Mouse (Mus musculus): Measurements from ENCODE around the gene Cdon. TPM values are rescaled to one million over a fixed set of nuclear protein-coding genes. Genes with fewer than 3 reads are reported as not detected.

Gene Cdon
- total RNA-seq, 2 experiments from 2014 or later = 11.2 to 11.9 TPM

- no peak for DNase-seq (ENCODE audit: low spot score in 2 of 2)
These were observed 13.4 kb downstream of the Cdon start for GRCm38 (mm10) chr9:35434340-35434739.

DNA sequence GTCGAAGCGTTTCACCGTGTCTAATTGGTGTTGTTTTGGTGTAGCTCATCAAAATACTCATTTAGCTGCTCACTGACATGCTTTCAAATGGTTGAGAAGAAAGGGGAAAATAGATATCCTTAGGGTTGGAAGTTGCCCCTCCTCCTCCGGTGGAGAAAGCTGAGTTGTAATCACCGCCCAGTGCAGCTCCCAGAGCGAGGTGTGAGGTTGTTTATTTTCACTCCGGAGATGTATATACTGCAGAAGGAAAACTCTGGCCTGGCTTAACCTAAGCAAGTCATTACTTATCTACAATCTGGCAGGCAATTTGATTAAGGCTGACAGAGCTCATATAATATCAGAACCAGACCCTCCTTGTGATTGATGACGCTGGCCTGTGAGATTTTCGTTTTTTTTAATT is 14.6 kb downstream of the Cdon start:
- no peak for DNase-seq (ENCODE audit: low spot score in 2 of 2)

DNA sequence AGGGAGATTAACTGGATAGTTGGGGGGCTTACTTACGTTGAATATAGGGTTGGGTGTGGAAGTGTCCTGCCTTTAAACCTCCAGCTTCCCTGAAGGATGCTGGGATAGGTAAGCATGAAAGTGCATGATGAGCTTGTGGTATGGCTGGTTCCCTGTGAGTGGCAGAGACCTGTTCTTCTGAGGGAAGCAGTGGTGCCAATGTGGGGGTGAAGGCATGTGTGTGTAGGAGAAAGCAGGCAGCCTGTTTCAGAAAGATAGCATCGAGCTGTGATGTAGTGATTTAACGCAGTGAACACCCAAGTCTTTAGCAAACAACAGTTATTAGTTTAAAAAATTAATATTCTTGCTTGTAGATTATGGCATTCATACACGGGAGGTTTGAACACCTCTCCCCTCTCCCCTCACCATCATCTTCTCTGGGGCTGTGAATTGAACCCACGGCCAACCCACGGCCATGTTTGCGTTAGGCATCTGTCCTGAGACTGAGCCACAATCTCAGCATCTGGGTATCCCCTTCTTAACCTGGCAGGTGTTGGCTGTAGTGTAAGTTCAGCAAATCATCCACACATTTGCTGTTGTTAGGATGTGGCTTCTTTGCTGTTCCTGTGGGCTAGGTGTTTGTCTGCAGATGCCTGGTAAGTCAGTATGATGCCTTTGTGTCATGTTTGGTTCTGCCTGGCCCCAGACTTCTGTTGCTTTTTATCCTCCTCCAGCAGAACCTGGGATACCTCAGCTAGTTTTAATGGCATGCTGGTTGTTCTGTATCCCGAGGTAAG is 17.5 kb downstream of the Cdon start:
- peak; percentile 27 to 68 for DNase-seq (ENCODE audit: low spot score in 2 of 2)

GRCm38 (mm10) chr9:35439062-35439442 is 18.1 kb downstream of the Cdon start:
- DNase-seq (ENCODE audit: low spot score in 2 of 2) = peak; percentile 81 to 95

- no peak for DNase-seq (ENCODE audit: low spot score in 2 of 2)
These were observed 18.8 kb downstream of the Cdon start for GRCm38 (mm10) chr9:35439754-35440153.

DNA sequence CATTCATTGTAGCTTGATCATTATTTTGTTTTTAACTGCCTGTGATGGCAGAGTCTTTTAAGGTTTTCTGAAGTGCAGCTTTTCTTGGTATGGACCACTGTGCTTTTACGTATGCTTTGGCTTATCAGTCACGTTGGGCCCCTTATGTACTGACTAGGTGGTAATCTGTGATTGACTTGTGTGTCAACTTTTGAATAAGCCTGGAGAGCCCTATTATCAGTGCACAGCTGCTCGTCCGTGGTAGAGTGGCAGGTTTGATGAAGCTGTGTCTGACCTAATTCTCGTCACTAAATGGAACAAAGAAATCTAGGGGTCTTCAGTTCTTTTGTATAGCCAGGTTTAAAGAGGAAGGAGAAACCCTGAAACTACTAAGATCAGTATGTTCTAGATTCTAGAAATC is 21.5 kb downstream of the Cdon start:
- DNase-seq (ENCODE audit: low spot score in 2 of 2) = no peak

DNA sequence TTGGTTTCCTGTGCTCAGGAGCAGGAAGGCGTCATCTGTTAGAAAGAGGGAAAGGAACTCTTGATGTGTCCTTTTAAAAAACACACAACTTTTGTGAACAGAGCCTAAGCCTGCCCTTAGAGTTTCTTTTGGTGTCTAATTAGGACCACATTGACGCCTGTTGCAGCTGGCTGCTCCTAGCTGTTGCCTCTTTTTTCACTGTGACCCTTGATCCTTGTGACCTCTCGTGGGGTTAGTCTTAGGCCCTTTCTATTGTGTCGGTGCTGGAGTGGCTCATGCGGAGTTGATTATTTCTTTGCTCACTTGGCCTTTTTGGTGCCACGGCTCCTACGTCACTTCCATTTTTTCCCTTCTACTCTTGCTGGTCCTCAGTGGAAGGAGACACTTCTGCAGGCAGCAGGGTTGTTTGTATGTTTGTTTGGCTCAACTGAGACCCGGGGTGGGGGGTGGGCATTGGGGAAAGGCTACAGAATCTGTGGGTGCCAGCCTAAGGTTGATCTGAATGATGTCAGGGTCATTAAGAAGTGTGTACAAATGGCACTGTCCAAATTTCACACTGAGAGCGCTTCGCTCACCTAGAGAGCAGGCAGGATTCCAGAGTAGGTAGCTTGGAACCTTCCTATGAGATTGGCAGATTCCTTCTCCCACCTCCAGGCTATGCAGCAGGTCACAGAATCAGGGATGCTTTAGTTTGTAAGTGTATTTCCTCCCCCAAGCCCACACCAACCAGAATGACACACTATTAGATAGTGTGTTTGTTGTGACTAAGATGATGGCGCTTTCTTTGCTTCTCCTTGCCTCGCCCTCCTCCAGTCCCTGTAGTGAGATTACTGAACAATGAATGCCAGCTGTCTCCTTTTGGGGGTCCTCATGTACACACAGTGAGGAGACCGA is 22.9 kb downstream of the Cdon start:
- DNase-seq (ENCODE audit: low spot score in 2 of 2) = no peak

- DNase-seq (ENCODE audit: low spot score in 2 of 2) = no peak
These were observed 23.6 kb downstream of the Cdon start for GRCm38 (mm10) chr9:35444512-35444886.

GRCm38 (mm10) chr9:35446916-35447315 is 26.0 kb downstream of the Cdon start:
- no peak for DNase-seq (ENCODE audit: low spot score in 2 of 2)

DNA sequence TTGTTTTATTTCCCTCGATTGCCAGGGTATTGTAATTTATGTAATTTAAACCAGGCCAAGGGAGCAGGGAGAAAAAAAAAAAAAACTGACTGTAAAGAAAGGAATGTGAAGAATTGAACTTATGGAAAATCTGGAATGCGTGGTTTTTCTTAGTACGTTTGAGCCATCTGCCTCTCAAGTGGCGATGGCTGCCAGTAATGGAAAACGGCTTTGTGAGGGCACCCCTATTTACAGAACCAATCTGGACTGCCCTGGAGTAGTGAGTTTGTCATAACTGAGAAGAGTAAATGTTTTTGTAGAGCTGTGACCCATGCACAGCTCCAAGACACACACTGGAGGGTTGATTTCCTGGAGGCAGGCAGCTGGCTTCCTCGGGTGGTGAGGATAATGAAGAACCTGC is 32.4 kb downstream of the Cdon start:
- no peak for DNase-seq (ENCODE audit: low spot score in 2 of 2)

GRCm38 (mm10) chr9:35459594-35459993 is 38.7 kb downstream of the Cdon start:
- DNase-seq (ENCODE audit: low spot score in 2 of 2) = no peak

DNA sequence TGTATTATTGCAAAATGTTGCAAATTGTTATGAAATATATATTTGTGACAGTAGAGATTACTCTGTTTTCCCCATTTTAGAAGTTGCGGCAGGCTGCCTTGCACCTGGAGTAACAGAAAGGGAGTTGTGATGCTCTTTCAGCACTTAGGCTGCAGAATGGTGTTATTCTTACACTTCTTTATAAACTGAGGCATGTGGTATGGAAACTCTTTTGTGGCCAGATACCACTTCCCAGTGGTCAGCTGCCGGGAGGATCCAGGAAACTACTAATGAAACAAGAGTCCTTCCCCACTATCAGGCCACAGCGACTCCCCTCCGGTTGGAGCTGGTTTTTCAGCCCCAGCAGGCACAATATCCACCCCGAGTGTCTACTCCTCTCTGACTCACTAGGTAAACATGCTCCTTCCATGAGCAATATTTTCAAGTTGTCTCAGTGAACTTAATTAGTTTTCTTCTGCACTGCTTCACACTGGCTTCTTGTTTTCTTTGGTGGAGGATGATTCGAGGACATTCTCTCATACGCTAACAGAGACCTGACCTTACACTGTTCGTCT is 46.4 kb downstream of the Cdon start:
- DNase-seq (ENCODE audit: low spot score in 2 of 2) = no peak

DNA sequence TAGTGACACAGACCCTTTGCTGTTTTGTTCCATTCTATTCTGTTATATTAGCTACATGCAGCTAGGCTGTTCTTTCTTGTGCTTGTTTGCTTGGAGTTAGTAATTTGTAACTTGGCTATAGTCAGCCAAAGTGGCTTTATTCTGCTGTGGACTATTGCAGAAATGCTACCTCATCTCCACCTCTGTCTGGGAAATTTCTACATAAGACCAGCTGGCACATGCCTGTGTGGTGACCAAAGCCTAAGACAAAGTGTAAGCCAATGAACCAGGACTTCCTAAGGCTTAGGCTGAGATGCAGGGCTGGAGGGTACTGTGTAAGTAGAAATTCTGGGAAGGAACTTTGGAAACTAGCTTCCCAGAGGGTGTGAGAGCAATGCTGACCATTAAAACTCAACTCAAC is 48.0 kb downstream of the Cdon start:
- DNase-seq (ENCODE audit: low spot score in 2 of 2) = no peak

DNA sequence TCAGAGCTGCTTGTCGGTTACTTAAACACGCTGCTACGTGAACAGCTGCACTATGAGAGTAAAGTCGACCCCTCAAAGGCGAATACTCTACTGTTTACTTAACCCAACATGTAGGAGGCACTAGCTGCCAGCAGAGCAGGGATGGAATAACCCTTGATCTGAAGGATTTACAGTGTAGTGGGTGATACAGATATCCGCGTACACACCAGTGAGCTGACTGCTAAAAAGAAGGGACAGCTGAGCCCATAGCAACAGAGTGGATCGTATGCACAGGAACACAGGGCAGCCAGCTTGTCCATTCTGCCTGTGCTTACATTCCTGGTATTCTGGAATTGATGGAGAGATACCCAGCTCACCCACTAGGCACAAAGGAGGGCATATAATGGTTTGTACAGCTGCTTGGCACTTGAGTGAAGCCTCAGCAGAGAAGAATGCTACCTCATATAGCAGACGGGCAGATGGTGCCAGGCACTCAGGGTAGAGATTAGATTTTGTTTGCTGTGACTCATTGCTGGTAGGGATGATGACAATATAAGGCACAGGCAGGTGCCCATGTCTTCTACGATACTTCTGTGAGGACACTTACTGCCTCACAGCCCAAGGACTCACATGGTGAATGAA is 53.3 kb downstream of the Cdon start:
- DNase-seq (ENCODE audit: low spot score in 2 of 2) = no peak

DNA sequence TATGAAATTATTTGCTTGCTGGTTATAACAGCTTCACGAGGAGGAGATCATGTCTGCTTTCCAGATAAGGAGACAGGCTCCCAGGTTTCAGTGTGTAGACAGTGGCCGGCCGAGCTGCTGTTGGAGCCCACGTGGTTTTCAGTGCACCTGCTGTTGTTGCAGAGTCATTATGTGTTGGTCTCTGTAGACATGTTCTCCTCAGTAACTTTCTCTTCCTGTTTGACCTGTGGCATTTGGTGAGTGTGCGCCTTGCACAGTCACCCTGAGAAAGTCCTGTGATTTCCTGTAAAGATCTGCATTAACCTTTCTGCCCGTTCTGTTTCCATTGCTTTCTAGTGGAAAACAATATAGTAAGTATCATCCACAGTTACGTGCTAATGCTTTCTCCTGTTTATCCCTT is 54.5 kb downstream of the Cdon start:
- DNase-seq (ENCODE audit: low spot score in 2 of 2) = no peak

DNA sequence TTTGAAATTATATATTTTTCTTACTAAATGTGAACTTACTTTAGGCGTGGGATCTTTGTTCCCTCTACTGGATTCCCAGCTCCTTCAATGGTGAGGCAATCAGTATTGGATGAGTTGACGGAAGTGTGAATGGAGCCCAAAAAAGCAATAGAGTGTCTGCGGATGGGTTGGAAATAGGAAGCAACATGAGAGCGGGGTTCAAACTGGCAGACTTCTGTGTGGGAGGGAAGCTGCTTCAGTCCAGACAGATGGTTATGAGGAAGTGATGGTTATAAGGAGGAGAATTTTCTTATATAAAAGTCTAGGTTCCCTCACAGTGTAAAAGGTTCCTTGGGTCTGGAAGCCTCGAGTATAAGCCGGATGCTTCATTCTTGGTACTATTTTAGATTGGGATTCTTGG is 58.5 kb downstream of the Cdon start:
- peak in 1 of 2 experiments; percentile 26 for DNase-seq (ENCODE audit: low spot score in 2 of 2)

- DNase-seq (ENCODE audit: low spot score in 2 of 2) = no peak
These were observed 61.3 kb downstream of the Cdon start for GRCm38 (mm10) chr9:35482014-35482898.

GRCm38 (mm10) chr9:35483949-35484348 is 63.0 kb downstream of the Cdon start:
- DNase-seq (ENCODE audit: low spot score in 2 of 2) = no peak

DNA sequence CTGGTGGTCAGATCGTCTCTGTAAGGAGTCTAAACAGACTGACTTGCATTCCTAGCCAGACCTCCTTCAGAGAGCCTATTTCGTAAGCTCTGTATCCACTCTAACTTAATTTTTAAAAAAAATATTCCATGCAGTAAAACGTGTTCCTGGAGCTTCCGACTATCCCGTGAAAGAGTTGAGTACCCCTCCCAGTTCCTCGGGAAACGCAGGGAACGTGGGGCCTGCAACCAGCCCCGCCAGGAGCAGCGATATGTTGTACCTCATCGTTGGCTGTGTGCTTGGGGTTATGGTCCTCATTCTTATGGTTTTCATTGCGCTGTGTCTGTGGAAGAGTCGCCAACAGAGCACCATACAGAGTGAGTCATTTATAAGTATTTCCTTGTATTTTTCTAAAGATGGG is 65.7 kb downstream of the Cdon start:
- no peak for DNase-seq (ENCODE audit: low spot score in 2 of 2)

- peak; percentile 35 to 48 for DNase-seq (ENCODE audit: low spot score in 2 of 2)
These were observed 67.6 kb downstream of the Cdon start for GRCm38 (mm10) chr9:35488496-35488895.

Measured in layer of hippocampus, adult 18-20 months (tissue).